Mouse (Mus musculus) ES-E14 (cell line): ENCODE results near the gene Cyba.

Source experiments
- CHD2 ChIP-seq: IDR thresholded peaks from 2 replicates; pipeline ENCODE4 v1.6.1; 2014; ENCODE audit warnings: mild to moderate bottlenecking, low read depth, low read length, inconsistent platforms
- MAFK ChIP-seq: IDR thresholded peaks from 2 replicates; pipeline ENCODE4 v1.6.1; 2014; ENCODE audit warnings: mild to moderate bottlenecking, low read depth, low read length, inconsistent platforms; ENCODE audit not compliant: insufficient read depth

- TF ChIP-seq MAFK (no peak), CHD2 (no peak)
These were observed 35.1 kb upstream of the Cyba start for GRCm38 (mm10) chr8:122467816-122468215.
